Mouse (Mus musculus): ENCODE results near the gene Cabin1.

GRCm38 (mm10) chr10:75789081-75789735 is 25.1 kb upstream of the Cabin1 start:
- TF ChIP-seq POLR2A (IDR thresholded peaks at IDR 0.05; ENCODE audit: borderline replicate concordance, low read depth, low read length), result no peak
- TF ChIP-seq CTCF (IDR thresholded peaks at IDR 0.05; ENCODE audit: low read depth, low read length), result no peak
